Mouse (Mus musculus): ENCODE data around the gene Ccdc183. TPM values are rescaled to one million over a fixed set of nuclear protein-coding genes. Genes with fewer than 3 reads are reported as not detected.

The Ccdc183 gene
- polyA plus RNA-seq, 1 experiment from 2014 or later, result 0.19 TPM

- H3K4me2 ChIP-seq (ENCODE audit: low read depth, low read length), result no peak within 1 kb of the TSS
- no peaks in the 10 kb centered on the region for H3K36me3 ChIP-seq (replicated peaks; ENCODE audit: insufficient read depth, low read length)
- DNase-seq, result no peak
- no peak for ATAC-seq
- H3K27ac ChIP-seq (ENCODE audit: low read depth), result no peak within 1 kb of the TSS
- H3K4me1 ChIP-seq (ENCODE audit: insufficient read depth), result no peaks in the 10 kb centered on the region
- H3K4me3 ChIP-seq (ENCODE audit: low read depth, low read length), result no peak within 1 kb of the TSS
- TF ChIP-seq EP300 (IDR thresholded peaks at IDR 0.05; ENCODE audit: low read depth) (no peak), CTCF (IDR thresholded peaks at IDR 0.05; ENCODE audit: low read depth) (no peak)
- no peaks in the 10 kb centered on the region for H3K27me3 ChIP-seq (ENCODE audit: insufficient read depth, low read length)
- no peak within 1 kb of the TSS for H3K9ac ChIP-seq (replicated peaks)
- no peaks in the 10 kb centered on the region for H3K9me3 ChIP-seq (ENCODE audit: low read length)
These were observed 40.2 kb upstream of the Ccdc183 start, which contains the start of gene Lcn5 for GRCm38 (mm10) chr2:25657652-25658051. Gene Lcn5 (plus strand): TSS chr2:25657952.

GRCm38 (mm10) chr2:25657246-25657645 lies 39.8 kb upstream of the Ccdc183 start:
- H3K9ac ChIP-seq (replicated peaks), result no peak overlapping the region
- DNase-seq (no peak), ATAC-seq (no peak)
- H3K4me1 ChIP-seq (ENCODE audit: insufficient read depth), result no peaks in the 10 kb centered on the region
- TF ChIP-seq EP300 (IDR thresholded peaks at IDR 0.05; ENCODE audit: low read depth) (no peak), CTCF (IDR thresholded peaks at IDR 0.05; ENCODE audit: low read depth) (no peak)
- H3K27ac ChIP-seq (ENCODE audit: low read depth), result no peak overlapping the region
- no peaks in the 10 kb centered on the region for H3K27me3 ChIP-seq (ENCODE audit: insufficient read depth, low read length)
- 74% methylated on average over 4 of the region's 4 CpGs for WGBS (ENCODE audit: insufficient replicate concordance)
- no peaks in the 10 kb centered on the region for H3K9me3 ChIP-seq (ENCODE audit: low read length)
- no peak overlapping the region for H3K4me3 ChIP-seq (ENCODE audit: low read depth, low read length)
- no peaks in the 10 kb centered on the region for H3K36me3 ChIP-seq (replicated peaks; ENCODE audit: insufficient read depth, low read length)
- no peak overlapping the region for H3K4me2 ChIP-seq (ENCODE audit: low read depth, low read length)

GRCm38 (mm10) chr2:25656691-25657090 lies 39.2 kb upstream of the Ccdc183 start:
- Histone ChIP-seq H3K4me3 (ENCODE audit: low read depth, low read length) (no peak overlapping the region), H3K27me3 (ENCODE audit: insufficient read depth, low read length) (no peaks in the 10 kb centered on the region), H3K9ac (replicated peaks) (no peak overlapping the region), H3K36me3 (replicated peaks; ENCODE audit: insufficient read depth, low read length) (no peaks in the 10 kb centered on the region), H3K4me2 (ENCODE audit: low read depth, low read length) (no peak overlapping the region), H3K4me1 (ENCODE audit: insufficient read depth) (no peaks in the 10 kb centered on the region), H3K27ac (ENCODE audit: low read depth) (no peak overlapping the region), H3K9me3 (ENCODE audit: low read length) (no peaks in the 10 kb centered on the region)
- 79% methylated on average over 4 of the region's 4 CpGs for WGBS (ENCODE audit: insufficient replicate concordance)
- no peak for TF ChIP-seq CTCF (IDR thresholded peaks at IDR 0.05; ENCODE audit: low read depth)
- no peak for TF ChIP-seq EP300 (IDR thresholded peaks at IDR 0.05; ENCODE audit: low read depth)
- DNase-seq (no peak), ATAC-seq (no peak)

- Histone ChIP-seq H3K27ac (ENCODE audit: low read depth) (no peak overlapping the region), H3K9ac (replicated peaks) (no peak overlapping the region), H3K4me1 (ENCODE audit: insufficient read depth) (no peaks in the 10 kb centered on the region), H3K36me3 (replicated peaks; ENCODE audit: insufficient read depth, low read length) (no peaks in the 10 kb centered on the region), H3K4me2 (ENCODE audit: low read depth, low read length) (no peak overlapping the region), H3K4me3 (ENCODE audit: low read depth, low read length) (no peak overlapping the region), H3K9me3 (ENCODE audit: low read length) (no peaks in the 10 kb centered on the region), H3K27me3 (ENCODE audit: insufficient read depth, low read length) (no peaks in the 10 kb centered on the region)
- DNase-seq (no peak), ATAC-seq (no peak)
- TF ChIP-seq EP300 (IDR thresholded peaks at IDR 0.05; ENCODE audit: low read depth) (no peak), CTCF (IDR thresholded peaks at IDR 0.05; ENCODE audit: low read depth) (no peak)
- 46% methylated on average over 1 of the region's 1 CpGs for WGBS (ENCODE audit: insufficient replicate concordance)
These were observed 37.0 kb upstream of the Ccdc183 start for GRCm38 (mm10) chr2:25654502-25654901.

- Histone ChIP-seq H3K4me2 (ENCODE audit: low read depth, low read length) (no peak within 1 kb of the TSS), H3K4me1 (ENCODE audit: insufficient read depth) (no peaks in the 10 kb centered on the region), H3K36me3 (replicated peaks; ENCODE audit: insufficient read depth, low read length) (no peaks in the 10 kb centered on the region), H3K27me3 (ENCODE audit: insufficient read depth, low read length) (no peaks in the 10 kb centered on the region), H3K9ac (replicated peaks) (no peak within 1 kb of the TSS), H3K4me3 (ENCODE audit: low read depth, low read length) (no peak within 1 kb of the TSS), H3K9me3 (ENCODE audit: low read length) (no peaks in the 10 kb centered on the region), H3K27ac (ENCODE audit: low read depth) (no peak within 1 kb of the TSS)
- DNase-seq (no peak), ATAC-seq (no peak)
- TF ChIP-seq CTCF (IDR thresholded peaks at IDR 0.05; ENCODE audit: low read depth) (no peak), EP300 (IDR thresholded peaks at IDR 0.05; ENCODE audit: low read depth) (no peak)
- 75% methylated on average over 2 of the region's 2 CpGs for WGBS (ENCODE audit: insufficient replicate concordance)
These were observed 35.4 kb upstream of the Ccdc183 start, which contains the start of gene Lcn8 for GRCm38 (mm10) chr2:25652902-25653301. Gene Lcn8 (plus strand): TSS chr2:25653120.

GRCm38 (mm10) chr2:25639890-25640289 lies 22.4 kb upstream of the Ccdc183 start:
- TF ChIP-seq CTCF (IDR thresholded peaks at IDR 0.05; ENCODE audit: low read depth), result peak; percentile 67
- TF ChIP-seq EP300 (IDR thresholded peaks at IDR 0.05; ENCODE audit: low read depth), result no peak
- DNase-seq (peak; percentile 57), ATAC-seq (no peak)
- 20% methylated on average over 6 of the region's 6 CpGs for WGBS (ENCODE audit: insufficient replicate concordance)
- Histone ChIP-seq H3K27ac (ENCODE audit: low read depth) (no peak overlapping the region), H3K27me3 (ENCODE audit: insufficient read depth, low read length) (no peaks in the 10 kb centered on the region), H3K9ac (replicated peaks) (no peak overlapping the region), H3K36me3 (replicated peaks; ENCODE audit: insufficient read depth, low read length) (no peaks in the 10 kb centered on the region), H3K9me3 (ENCODE audit: low read length) (no peaks in the 10 kb centered on the region), H3K4me2 (ENCODE audit: low read depth, low read length) (no peak overlapping the region), H3K4me1 (ENCODE audit: insufficient read depth) (0 out of 2 replicates have a peak, but pooled peaks cover 2% of the 10 kb centered on the region), H3K4me3 (ENCODE audit: low read depth, low read length) (no peak overlapping the region)

- Histone ChIP-seq H3K36me3 (replicated peaks; ENCODE audit: insufficient read depth, low read length) (no peaks in the 10 kb centered on the region), H3K4me1 (ENCODE audit: insufficient read depth) (0 out of 2 replicates have a peak, but pooled peaks cover 2% of the 10 kb centered on the region), H3K4me3 (ENCODE audit: low read depth, low read length) (no peak overlapping the region), H3K4me2 (ENCODE audit: low read depth, low read length) (no peak overlapping the region), H3K9ac (replicated peaks) (no peak overlapping the region), H3K9me3 (ENCODE audit: low read length) (no peaks in the 10 kb centered on the region), H3K27me3 (ENCODE audit: insufficient read depth, low read length) (no peaks in the 10 kb centered on the region), H3K27ac (ENCODE audit: low read depth) (no peak overlapping the region)
- no peak for DNase-seq
- no peak for TF ChIP-seq EP300 (IDR thresholded peaks at IDR 0.05; ENCODE audit: low read depth)
- peak; percentile 42 for TF ChIP-seq CTCF (IDR thresholded peaks at IDR 0.05; ENCODE audit: low read depth)
- WGBS (ENCODE audit: insufficient replicate concordance), result 77% methylated on average over 1 of the region's 1 CpGs
- ATAC-seq, result no peak
These were observed 16.6 kb upstream of the Ccdc183 start for GRCm38 (mm10) chr2:25634046-25634445.
